Mouse (Mus musculus) kidney, postnatal 25 days (tissue): ENCODE results near the gene Hnrnpul1.

ENCODE experiments used
- DNase-seq, 2 experiments: peaks; one replicate each; pipeline ENCODE4 v3.0.0; 2021; ENCODE audit warnings: mixed read lengths in 2 of 2

The Hnrnpul1 gene

DNA sequence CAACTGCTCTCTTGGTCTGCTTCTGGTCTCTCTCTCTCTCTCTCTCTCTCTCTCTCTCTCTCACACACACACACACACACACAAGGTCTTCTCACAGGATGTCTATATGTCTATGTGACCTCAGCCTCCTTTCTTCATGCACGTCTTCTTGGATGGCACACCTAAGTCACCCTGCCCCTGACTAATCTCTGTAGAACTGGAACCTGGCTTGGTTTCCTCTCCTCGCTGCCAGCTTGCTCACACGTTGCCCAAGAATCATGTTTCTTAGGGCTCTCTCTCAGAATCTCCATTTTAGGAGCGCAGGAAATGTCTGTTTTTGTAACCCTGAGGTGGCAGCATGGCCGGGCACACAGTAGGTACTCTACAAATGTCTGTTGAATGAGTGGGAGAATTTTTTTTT is 25.5 kb upstream of the Hnrnpul1 start:
- no peak for DNase-seq

DNA sequence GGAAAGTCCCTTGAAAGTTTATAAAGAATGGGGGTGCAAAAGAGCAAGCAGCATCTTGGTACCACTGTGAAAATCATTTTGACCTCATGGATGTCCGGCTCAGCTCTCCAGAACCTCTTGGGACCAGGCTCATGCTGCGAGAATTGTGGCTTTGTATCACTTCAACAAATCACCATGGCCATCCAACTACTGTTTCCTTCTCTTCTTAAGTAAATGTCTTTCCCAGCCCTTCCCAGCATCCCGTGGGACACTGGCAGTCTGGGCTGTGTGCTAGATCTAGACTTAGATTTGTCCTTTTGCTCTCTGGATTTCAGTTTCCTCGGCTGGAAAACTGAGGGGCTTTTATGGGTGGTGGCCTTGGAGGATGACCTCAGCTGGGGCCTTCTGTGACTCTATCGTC is 13.7 kb upstream of the Hnrnpul1 start:
- DNase-seq = no peak

DNA sequence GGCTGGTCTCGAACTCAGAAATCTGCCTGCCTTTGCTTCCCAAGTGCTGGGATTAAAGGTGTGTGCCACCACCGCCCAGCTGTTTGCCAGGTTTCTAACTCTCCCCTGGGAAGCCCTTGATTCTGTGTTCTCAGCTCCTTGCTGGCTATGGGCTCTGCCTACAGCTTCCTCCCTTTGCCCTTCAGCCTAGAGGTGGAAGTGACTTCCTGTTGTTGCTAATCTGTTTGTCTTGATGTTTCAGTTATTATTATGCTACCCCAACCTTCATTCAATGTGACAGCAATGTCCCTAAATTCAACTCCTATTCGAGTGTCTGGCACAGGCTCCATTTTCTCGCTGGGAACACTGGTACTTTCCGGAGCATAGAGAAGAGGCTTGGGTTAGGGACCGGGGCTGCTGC is 11.6 kb upstream of the Hnrnpul1 start:
- DNase-seq = no peak

DNA sequence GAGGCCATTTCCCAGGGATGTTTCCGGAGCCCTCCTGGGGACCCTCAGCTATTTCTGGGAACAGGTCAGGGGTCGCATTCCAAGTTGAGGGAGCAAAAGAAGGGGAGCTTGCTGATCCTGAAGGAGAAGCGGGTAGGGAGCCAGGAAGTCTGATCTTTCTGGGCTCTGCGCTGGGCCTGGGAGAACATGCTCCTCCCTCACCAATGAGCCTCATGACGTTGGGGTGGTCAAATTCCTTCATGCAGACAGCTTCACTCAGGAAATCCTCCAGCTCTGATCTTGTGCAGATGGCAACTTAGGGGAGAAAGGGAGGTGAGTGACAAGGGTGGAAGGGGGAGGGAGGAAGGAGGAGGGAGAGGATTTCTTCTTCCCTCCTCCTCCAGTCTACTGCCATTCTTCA is 9.7 kb upstream of the Hnrnpul1 start:
- DNase-seq = peak; percentile 43 to 66

DNA sequence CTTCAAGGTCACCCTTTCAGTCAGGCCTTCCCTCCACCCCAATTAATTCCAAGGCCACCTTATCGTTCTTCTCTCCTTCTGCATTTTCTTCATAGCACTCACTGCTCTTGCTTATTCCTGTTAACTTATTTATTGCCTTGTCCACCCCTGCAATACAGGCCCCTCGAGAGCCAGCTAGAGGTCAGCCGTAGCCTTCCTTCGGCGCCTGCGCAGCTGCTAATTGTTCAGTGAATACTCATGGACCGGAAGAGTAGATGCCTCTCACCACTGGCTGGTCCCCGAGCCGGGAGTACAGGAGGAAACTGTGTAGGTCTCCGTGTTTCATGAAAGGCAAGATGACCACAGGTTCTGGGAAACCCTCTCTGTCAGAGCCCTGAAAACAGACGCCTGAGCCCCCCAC is 9.1 kb upstream of the Hnrnpul1 start:
- peak; percentile 59 to 67 for DNase-seq

DNA sequence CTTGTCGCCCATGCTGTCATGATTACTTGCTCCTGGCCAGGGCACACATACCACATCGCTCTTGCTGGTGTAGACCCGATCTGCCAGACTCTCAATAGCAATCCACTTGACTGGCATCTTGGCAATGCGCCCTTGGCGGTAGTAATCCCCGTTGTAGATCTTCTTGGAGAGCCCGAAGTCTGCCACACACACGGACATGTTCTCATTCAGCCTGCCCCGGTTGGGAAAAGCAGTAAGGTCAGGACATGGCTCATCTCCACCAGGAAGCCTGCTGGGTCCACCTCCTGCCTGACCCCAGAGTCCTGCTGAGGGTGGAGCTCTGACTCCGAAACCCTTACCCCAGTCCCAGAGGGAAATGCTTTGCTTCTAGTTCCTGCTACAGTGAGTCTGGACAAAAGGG is 6.8 kb upstream of the Hnrnpul1 start:
- DNase-seq = peak; percentile 9 to 57

DNA sequence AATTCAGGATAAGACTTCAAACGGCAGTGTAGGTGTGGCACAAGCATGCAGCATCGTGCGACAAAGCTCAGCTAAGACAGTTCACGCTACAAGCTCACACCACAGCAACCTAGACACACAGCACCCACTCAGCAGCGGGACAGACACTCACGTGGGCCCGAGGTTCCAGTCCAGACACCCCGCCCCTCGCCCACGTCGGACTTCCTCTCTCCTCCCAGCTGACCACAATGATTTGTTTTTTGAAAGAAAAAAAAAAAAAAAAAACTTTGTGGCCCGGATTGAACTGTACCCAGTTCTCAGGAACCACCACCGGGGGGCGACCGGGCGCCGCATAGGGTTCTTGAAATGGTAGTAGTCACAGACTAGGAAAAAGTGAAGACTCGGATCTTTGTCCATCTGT is 1.5 kb upstream of the Hnrnpul1 start:
- peak; percentile 96 to 97 for DNase-seq

DNA sequence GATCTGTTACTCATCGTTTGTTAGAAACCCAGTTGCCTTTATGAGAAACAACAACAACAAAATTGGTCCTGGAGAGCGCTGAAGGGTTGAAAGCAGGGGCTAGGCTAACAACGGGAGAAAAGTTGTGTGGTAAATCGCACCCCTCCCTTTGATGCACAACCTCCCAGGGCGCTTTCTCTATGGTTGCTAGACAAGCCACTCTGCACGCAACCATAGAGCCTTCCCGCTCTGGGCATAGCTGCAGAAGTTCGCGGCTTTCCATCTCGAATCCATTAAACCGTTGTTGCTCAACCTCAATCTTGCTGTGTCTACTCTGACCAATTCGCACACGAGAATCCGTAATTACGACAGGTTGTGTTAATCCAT is 894 bp upstream of the Hnrnpul1 start:
- peak; percentile 53 to 78 for DNase-seq

DNA sequence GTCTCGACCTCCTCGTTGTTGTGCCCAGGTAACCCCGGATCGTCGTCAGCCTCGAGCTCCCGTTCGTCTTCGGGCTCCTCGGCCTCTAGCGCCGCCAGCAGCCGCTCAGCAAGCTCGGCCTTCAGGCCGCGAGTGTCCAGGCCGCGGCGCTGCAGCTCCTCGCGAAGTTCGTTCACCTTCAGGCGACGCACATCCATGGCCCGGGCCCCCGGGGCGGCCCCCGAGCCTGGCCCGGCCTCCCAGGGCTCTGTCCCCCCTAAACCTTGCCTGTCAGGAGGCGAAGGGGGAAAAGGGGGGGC is 169 bp downstream of the Hnrnpul1 start:
- no peak for DNase-seq

DNA sequence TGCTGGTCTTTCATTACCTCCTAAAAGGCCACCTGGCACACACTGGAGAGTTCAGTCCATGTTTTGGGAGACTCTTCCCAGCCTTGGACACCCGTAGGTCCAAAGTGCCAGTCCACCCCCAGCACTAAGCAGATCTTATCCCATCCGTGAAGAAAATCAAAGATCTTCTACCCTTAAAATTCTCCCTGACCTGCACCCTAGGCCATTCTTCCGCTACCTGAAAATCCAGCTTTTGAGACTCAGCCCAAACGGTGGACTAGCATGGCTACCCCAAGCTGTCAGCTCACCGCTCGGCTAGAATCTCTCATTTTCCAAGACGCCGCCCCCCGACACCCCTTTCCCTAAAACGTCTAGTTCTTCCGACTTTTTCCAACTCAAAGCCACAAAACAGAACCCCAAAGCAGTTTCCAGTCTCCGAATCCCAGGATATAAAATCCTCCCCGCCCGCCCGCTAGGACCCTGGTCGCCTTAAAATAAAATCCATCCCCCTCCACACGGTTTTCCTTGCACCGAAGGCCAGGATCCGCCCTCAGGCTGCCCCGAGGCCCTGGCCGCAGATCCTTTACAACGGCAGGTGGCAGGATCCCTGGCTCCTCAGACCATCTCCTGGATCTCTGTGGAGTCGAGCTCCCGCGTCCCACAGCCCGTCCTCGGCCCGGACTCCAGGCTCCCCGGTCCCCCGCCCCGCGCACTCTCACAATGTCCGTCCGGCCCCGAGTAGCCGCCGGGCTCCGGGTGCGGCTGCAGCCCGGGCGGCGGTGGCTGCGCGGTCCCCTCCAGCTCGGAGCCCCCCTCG is 716 bp downstream of the Hnrnpul1 start:
- DNase-seq = peak; percentile 47 to 71

DNA sequence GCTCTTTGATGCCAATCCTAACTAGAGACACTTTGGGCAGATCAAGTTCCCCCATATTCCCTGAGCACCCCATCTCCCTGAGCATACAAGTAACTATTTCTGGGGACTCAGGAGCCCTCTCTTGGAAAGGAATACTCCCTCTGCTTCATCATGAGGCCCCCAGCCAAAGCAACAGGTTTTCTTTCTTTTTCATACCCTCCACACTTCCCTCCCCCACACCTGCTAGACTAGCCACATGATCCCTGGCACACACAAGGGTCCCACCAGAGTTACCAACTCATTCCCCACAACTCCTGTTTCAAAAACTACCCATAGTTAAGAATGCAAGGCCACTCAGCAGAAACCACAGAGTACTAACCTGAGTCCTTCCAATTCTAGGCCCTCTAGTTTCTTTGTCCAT is 1.5 kb downstream of the Hnrnpul1 start:
- DNase-seq = no peak

DNA sequence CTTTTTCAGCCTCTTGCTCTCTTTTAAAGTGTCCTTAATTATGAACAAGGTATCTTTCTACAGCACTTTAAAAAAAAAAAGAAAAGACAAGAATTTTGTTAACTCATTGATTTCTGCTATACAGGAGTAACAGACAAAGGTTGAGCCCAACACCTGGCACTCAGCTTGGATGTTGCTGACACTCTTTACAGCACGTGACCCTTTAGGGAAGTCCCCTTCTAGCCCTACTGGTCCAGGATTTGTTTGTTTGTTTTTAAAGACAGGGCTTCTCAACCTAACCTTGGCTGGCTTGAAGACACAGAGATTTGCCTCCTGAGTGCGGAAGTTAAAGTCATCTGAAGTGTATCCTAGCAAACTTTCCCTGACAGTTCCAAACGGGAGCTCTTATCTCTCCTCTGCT is 7.7 kb downstream of the Hnrnpul1 start:
- DNase-seq = no peak

DNA sequence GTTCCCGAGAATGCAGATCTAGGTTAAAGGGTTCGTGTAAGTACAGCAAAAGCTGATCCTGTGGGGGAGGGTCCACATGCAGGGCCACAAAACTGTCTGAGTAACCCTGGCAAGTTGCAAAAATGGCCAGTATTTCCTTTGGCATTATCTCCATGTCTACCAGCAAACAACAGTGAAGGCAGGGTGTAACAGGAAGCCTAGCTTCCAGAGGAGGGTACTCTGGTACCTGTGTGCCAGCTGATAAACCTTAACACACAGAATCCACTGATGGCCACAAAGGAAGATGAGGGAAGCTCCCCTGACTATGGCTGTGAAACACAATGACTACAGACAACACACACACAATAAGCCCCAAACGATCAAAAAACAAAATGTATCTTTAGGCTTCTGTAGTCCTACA is 16.3 kb downstream of the Hnrnpul1 start:
- DNase-seq = no peak

DNA sequence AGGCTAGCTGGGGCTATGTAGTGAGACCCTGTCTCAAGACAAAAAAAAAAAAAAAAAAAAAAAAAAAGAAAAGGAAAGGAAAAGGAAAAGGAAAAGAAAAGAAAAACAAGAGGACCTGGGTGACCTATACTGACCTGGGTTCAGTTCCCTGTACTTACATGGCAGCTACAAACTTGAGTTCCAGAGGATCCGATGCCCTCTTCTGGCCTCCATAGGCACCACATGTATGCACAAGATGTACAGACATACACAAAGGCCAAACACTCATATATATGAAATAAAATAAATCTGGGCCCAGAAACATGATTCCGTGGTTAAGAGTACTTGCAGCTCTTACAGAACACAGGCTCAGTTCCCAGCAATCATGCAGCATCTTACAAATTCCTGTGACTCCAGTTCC is 17.6 kb downstream of the Hnrnpul1 start:
- DNase-seq = no peak

DNA sequence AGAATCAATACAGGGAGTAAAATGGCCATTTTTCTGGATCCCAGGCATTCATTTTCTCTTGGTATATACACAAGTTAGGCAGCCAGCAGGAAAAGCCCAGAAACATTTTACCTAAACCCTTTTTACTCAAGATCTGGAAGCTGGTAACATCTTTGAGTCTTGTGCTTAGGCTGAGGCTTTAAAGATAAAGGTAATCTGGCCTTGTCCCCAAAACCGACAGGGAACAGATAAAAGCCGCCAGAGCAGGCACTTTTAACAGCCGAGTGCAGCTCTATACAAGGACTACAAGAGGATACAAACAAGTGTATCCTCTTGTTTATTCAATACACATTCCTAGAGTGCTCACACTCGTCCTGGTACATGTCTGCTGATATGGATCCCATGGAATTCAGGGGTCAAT is 19.6 kb downstream of the Hnrnpul1 start:
- no peak for DNase-seq

DNA sequence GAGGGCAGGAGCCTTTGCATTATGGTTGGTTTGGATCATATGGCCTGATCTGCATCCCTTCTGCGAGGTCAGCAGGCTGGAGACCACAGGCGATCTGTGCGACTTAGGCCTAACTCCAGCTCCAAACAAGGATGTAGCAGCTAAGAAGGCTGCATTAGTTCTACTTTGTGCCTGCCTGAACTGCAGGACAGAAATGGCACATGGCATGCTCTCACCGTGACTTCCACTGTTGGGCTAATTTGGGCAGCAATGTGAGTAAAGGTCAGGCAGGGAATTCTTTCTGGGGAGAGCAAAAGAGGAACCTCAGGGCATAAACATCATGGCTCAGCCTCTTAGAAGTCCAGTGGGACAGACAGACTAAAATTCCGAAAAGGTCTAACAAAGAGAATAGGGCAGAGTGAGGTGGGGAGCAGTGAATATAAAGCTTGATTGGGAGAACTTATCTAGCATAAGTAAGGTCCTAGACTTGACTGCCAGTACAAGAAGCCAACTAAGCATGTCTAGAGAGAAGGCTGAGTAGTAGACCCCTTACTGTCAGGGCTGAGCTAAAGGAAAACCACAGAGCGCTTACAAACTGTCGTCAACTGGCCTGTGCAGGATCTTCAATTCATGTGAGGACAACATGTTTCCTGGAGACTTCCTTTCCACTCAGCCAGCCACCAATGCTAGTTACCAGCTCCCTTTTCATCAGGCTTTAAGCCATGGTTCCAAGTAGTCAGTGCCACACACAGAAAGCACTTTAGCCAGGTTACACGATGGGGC is 23.1 kb downstream of the Hnrnpul1 start:
- DNase-seq = no peak

DNA sequence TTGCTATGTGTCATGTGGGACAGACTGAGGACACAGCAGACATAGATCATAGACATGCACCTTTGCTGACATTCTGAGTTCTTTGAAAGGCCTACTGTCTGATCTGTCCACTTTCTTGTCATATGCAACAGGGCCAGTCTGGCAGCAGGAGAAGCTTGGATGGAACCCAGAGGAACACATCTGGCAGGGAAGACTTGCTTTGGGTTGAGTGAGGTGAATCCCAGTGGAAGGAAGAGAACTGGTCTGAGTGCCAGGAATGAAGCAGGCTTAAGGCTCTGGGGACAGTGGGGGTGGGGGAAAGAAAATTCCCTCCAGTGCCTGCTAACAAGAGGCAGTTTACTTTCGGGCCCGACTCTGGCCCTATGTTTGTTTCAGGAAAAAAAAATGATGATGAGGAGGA is 24.7 kb downstream of the Hnrnpul1 start:
- peak in 1 of 2 experiments; percentile 41 for DNase-seq

DNA sequence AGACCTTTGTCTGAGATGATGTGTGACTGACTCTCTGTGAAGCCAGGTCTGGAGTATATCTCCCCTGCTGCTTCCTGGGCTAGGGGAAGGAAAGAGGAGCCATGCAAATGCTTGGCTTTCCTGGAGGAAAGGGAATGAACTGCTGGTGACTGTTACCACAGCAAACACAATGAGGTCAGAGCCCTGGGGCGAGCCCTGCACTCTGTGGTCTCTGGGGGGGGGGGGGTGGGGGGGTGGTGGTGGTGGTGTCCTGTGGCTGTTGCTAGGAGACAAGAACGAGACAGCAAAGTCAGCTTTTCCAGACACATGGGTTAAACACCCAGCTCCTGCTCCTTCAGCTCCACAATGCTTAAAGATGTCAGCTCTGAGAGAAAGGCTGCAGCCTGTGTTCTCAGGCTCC is 25.2 kb downstream of the Hnrnpul1 start:
- DNase-seq = peak in 1 of 2 experiments; percentile 39

DNA sequence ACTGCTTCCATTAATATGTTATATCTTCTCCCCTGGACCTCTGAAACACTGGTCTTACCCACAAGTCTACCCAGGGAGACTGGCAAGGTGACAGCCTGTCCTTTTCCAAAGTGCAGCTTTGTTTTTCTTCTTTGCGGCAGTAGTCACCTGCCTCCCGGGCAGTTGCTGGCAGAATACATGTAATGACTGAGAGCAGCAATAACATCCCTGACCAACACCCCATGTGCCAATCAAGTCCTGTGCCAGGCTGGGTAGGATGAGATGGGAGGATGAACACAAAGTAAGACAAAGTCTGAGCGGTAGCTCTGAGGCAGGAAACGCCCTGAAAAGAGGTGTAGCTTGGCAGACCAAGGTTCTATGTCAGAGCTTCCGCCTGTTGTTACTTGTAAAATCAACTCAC is 26.8 kb downstream of the Hnrnpul1 start:
- DNase-seq = peak in 1 of 2 experiments; percentile 11

DNA sequence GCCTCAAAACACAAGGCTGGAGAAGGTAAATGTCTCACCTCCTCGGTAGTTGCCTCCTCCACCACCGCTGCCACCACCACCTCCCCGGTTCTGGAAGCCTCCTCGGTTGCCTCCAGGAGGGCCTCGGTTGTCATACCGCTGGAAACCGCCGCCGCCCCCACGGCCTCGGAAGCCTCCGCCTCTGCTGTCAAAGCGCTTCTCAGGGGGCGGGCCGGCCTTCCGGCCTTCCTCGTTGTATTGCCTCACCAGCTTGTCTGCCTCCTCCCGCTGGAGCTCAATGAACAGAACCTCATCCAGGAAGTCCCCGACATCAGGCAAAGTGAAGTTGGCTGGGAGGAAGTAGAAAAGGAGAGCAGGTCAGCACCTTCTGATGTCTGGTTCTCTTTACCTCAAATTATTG is 28.7 kb downstream of the Hnrnpul1 start:
- DNase-seq = no peak

DNA sequence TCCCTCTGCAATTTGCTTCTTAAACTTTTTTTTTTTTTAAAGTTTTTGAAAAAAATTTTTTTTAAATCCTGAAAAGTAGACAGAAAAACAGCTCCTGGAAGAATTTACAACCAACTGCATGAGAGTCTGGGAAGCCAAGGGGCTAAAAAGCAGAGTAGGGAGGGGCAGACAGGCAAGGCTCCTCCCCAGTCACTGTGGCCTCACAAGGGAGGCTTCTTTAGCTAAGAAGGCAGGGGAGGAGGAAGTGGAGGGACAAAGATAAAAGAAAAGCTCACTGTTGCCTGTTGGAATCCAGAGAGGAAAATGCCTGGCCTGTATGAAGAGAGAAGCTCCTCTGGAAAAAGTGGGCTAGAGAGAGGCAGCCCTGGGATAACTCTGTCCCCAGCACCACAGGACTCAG is 32.8 kb downstream of the Hnrnpul1 start:
- peak in 1 of 2 experiments; percentile 12 for DNase-seq

DNA sequence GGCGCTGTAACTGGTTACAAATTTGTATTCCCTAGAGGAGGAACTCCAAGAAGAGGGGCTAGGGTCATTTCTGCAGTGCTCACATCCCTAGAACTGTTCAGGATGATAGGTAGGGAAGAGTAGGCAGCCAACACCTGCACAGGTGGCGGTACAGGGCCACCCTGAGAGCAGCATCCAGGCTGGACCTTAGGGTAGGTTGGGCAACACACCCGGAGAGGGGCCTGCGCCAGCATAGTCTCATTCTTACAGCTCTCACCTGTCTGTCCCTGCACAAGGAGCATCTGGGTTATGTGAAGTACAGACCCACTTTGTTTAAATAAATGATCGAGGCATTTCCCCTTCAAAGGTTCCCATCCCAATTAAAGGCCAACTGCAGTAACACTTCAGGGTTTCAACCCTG is 33.8 kb downstream of the Hnrnpul1 start:
- no peak for DNase-seq

DNA sequence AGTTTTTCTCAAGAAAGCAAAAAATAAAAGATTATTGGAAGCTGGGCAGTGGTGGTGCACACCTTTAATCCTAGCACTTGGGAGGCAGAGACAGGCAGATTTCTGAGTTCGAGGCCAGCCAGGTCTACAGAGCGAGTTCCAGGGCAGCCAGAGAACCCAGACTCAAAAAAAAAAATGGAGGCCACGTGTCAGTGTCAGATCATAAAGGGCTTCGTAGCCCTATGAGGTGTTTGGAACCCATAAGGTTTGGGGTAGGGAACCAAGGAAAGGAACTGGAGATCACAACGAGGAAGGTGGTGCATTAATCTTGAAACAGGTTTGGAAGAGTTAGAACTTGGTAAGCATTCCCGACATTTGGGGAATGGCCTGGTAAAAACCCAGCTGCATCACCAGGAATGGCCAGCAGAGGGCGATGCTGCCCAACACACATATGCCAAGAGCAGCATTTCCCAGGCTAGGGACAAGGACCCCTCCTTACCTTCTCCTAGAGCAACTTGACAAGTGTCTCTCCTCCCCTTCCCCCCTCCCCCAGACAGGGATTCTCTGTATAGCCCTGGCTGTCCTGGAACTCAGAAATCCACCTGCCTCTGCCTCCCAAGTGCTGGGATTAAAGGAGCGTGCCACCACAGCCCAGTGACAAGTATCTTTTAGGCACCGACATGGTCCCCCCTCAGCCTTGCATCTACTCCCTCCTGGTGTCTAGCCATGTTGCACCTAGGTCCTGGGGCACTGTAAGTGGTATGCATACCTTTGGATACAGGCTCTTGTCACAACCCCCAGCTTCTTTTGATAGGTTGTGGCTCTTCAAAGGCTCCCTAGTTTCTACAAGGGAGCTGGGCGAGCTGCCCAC is 34.6 kb downstream of the Hnrnpul1 start:
- peak; percentile 77 to 86 for DNase-seq
